Mouse (Mus musculus) brain, embryonic 14.5 days (tissue): ENCODE measurements around the gene Slc25a19.

Source experiments
- CTCF ChIP-seq: fragments of 200-500 bp; IDR thresholded peaks from 2 replicates; pipeline ENCODE4 v1.5.1; 2012; ENCODE audit warnings: inconsistent platforms, mild to moderate bottlenecking, moderate library complexity, borderline replicate concordance; ENCODE audit not compliant: insufficient read depth, insufficient read length; ENCODE audit errors: extremely low read depth
- POLR2A ChIP-seq: fragments of 200-500 bp; IDR thresholded peaks from 2 replicates; pipeline ENCODE4 v1.6.1; 2012; ENCODE audit warnings: mild to moderate bottlenecking, inconsistent platforms, borderline replicate concordance; ENCODE audit not compliant: poor library complexity, insufficient read depth, insufficient read length, severe bottlenecking; ENCODE audit errors: extremely low read depth

DNA sequence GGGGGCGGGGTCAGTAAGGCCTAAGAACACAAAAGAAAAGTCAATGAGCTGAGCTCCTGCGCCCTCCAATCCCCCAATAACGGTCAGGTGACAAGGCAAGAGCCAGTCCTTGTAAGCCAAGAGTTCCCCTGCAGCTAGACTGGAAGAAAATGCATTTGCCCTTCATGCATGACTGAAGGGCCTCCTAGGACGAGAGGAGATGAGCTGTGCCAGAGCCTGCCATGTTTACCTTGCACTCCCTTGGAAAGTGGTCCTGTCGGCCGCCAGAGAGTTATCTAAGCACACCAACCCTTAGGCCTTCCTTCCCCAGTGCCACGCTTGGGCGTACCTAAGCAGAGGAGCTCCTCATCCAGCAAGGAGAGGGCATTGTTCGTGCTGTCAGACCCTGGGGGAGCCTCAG, 40.1 kb downstream of the Slc25a19 start:
- TF ChIP-seq CTCF (no peak), POLR2A (no peak)
